Mouse (Mus musculus) hindbrain, embryonic 10.5 days (tissue): ENCODE results near the gene Phactr4. TPM values are rescaled to one million over a fixed set of nuclear protein-coding genes. Genes with fewer than 3 reads are reported as not detected.

ENCODE experiments used
- DNase-seq: peaks from one replicate; pipeline ENCODE4 v3.0.0-alpha.2; 2017; ENCODE audit warnings: low spot score
- H3K27ac ChIP-seq: fragments of 300-500 bp; sonication (generic); 2 replicates; pipeline ENCODE4 v1.5.1; 2016; ENCODE audit warnings: mild to moderate bottlenecking, moderate library complexity
- H3K27me3 ChIP-seq: fragments of 300-500 bp; sonication (generic); 2 replicates; pipeline ENCODE4 v1.6.1; 2016; ENCODE audit warnings: mild to moderate bottlenecking; ENCODE audit not compliant: poor library complexity, insufficient read depth, severe bottlenecking
- H3K36me3 ChIP-seq: fragments of 300-500 bp; sonication (generic); 2 replicates; pipeline ENCODE4 v1.6.1; 2016; ENCODE audit warnings: mild to moderate bottlenecking, moderate library complexity
- H3K4me1 ChIP-seq: fragments of 300-500 bp; sonication (generic); replicated peaks from 2 replicates; pipeline ENCODE4 v1.6.1; 2016; ENCODE audit warnings: mild to moderate bottlenecking
- H3K4me3 ChIP-seq: fragments of 300-500 bp; sonication (generic); 2 replicates; pipeline ENCODE4 v1.5.1; 2016; ENCODE audit warnings: mild to moderate bottlenecking, moderate library complexity
- H3K9me3 ChIP-seq: fragments of 300-500 bp; sonication (generic); 2 replicates; pipeline ENCODE4 v1.6.1; 2016; ENCODE audit warnings: mild to moderate bottlenecking, moderate library complexity
- WGBS: fragments of 180-500 bp; shearing (Covaris S2); methylation state at CpG from one replicate; pipeline ENCODE4 v1.1.7; 2016; 5-methylcytosine and 5-hydroxymethylcytosine counted together
- polyA plus RNA-seq: library from polyadenylated mRNA; unstranded; fragments of >200 nt; fragmentation: Nextera tagmentation; extraction: Ambion mirVana; gene quantifications from 2 replicates; pipeline ENCODE4 v1.2.1, GENCODE M21; 2016

Phactr4 gene
- polyA plus RNA-seq, 1 experiment from 2014 or later, result 25.5 TPM

- Histone ChIP-seq H3K4me1 (peaks cover 16% of the 10 kb centered on the region), H3K4me3 (peak within 1 kb of the TSS; percentile 80), H3K27me3 (no peaks in the 10 kb centered on the region), H3K9me3 (no peaks in the 10 kb centered on the region), H3K36me3 (peaks cover 53% of the 10 kb centered on the region), H3K27ac (peak within 1 kb of the TSS; percentile 91)
- peak; percentile 92 for DNase-seq
- 0% methylated on average over 31 of the region's 31 CpGs for WGBS
Observed at GRCm38 (mm10) chr4:132353481-132353885, 68.8 kb downstream of the Phactr4 start, which contains the start of gene Rcc1. Gene Rcc1, minus strand, starts transcription at chr4:132353605.

DNA sequence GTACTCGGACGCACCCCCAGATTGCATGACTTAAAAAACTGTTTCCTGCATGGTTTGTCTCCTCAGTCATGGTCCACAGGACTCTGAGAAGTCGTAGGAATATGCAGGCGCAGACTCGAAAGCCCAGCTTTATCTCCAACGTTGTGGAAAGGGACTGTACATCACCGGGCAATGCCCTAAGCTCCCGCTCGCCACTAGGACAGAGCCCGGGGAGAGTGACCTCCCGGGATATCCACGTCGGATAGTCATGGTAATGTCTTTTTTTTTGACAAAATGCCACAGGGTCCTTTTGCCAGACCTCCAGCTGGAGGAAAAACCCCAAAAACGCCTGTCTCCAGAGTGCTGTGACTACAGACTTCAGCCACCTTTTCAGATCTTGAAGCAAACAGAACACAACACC, 69.5 kb downstream of the Phactr4 start:
- DNase-seq, result peak; percentile 21
- H3K27me3 ChIP-seq, result no peaks in the 10 kb centered on the region
- peak overlapping the region; percentile 80 for H3K4me3 ChIP-seq
- H3K9me3 ChIP-seq, result no peaks in the 10 kb centered on the region
- H3K36me3 ChIP-seq, result peaks cover 46% of the 10 kb centered on the region
- H3K4me1 ChIP-seq, result peaks cover 18% of the 10 kb centered on the region
- under 1% methylated on average over 14 of the region's 14 CpGs for WGBS
- peak overlapping the region; percentile 91 for H3K27ac ChIP-seq

GRCm38 (mm10) chr4:132351401-132351800, 70.9 kb downstream of the Phactr4 start:
- Histone ChIP-seq H3K36me3 (peaks cover 32% of the 10 kb centered on the region), H3K9me3 (no peaks in the 10 kb centered on the region), H3K4me1 (peaks cover 22% of the 10 kb centered on the region), H3K4me3 (peak overlapping the region; percentile 80), H3K27ac (no peak overlapping the region), H3K27me3 (no peaks in the 10 kb centered on the region)
- WGBS, result 40% methylated on average over 1 of the region's 1 CpGs
- DNase-seq, result no peak

- H3K4me3 ChIP-seq, result 0 out of 2 replicates have a peak overlapping the region, but pooled peaks have one; percentile 80
- no peak for DNase-seq
- WGBS, result 60% methylated on average over 3 of the region's 3 CpGs
Observed at GRCm38 (mm10) chr4:132350854-132351253, 71.4 kb downstream of the Phactr4 start.

DNA sequence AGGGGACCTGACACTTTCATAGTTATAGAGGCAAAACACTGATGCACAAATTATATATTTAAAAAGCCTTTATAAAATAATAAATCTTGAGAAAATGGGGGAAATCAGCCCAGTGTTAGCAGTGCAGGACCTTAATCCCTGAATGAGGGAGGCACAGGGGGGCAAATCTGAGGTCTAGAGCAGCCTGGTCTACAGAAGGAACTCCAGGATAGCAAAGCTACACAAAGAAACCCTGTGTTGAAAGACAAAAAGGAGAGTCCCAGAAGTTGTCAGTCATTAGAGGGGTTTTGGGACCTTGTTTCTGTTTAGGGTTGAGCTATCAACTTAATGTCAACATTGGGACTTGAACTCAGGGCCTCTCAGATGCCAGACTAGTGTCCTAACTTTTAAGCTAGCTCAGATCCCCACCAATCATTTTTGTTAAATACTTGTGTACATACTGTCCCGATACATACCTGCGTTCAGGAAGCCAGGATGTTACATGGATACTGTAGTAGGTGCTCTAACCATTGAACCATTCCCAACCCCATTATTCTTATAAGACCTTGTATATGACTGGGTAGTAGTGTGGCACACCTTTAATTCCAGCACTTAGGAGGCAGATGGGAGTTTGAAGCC, 72.1 kb downstream of the Phactr4 start:
- peaks cover 22% of the 10 kb centered on the region for H3K4me1 ChIP-seq
- H3K36me3 ChIP-seq, result peaks cover 27% of the 10 kb centered on the region; the same call in 1 of the 2 replicates
- WGBS, result 29% methylated on average over 2 of the region's 2 CpGs
- H3K4me3 ChIP-seq, result no peak overlapping the region
- no peak for DNase-seq
- no peaks in the 10 kb centered on the region for H3K27me3 ChIP-seq
- H3K9me3 ChIP-seq, result no peaks in the 10 kb centered on the region
- H3K27ac ChIP-seq, result no peak overlapping the region

More at GRCm38 (mm10) chr4:132350854-132351253, 71.4 kb downstream of the Phactr4 start:
- Histone ChIP-seq H3K27ac (no peak overlapping the region), H3K4me1 (peaks cover 22% of the 10 kb centered on the region), H3K27me3 (no peaks in the 10 kb centered on the region), H3K9me3 (no peaks in the 10 kb centered on the region), H3K36me3 (peaks cover 27% of the 10 kb centered on the region)

DNA sequence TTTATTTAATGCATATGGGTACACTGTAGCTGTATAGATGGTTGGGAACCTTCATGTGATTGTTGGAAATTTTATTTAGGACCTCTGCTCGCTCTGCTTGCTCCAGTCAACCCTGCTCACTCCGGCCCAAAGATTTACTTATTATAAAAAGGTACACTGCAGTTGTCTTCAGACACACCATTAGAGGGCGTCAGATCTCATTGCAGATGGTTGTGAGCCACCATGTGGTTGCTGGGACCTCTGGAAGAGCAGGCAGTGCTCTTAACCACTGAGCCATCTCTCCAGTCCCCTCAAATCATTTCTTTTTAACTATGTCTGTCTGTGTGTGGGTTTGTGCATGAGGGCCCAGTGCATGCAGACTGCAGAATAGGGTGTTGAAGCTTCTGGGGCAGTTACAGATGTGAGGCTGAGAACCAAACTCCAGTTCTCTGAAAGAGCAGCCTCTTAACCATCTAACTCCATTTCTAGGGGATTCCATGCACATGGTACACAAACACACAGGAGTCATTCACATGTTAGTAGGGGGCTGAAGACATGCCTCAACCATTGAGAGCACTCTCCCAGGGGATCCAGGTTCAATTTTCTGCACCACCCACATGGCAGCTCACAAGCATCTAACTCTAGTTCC, 72.7 kb downstream of the Phactr4 start:
- no peaks in the 10 kb centered on the region for H3K27me3 ChIP-seq
- H3K4me1 ChIP-seq, result peaks cover 26% of the 10 kb centered on the region
- H3K4me3 ChIP-seq, result no peak overlapping the region
- H3K9me3 ChIP-seq, result no peaks in the 10 kb centered on the region
- H3K36me3 ChIP-seq, result peaks cover 27% of the 10 kb centered on the region; the same call in 1 of the 2 replicates
- no peak overlapping the region for H3K27ac ChIP-seq
- no peak for DNase-seq
- 56% methylated on average over 3 of the region's 3 CpGs for WGBS

DNA sequence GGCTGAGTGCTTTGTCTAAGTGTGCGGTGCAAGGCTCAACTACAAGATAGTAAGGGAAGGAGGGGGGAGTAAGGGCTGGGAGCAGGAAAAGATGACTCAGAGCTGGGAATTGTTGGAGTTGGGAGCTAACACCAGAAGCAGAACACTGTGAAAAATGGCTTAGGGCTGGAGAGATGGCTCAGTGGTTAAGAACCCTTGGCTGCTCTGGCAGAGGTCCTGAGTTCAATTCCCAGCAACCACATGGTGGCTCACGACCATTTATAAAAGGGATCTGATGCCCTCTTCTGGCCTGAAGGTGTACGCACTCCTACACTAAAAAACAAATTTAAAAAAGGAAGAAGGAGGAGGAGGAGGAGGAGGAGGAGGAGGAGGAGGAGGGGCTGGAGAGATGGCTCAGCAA, 75.6 kb downstream of the Phactr4 start:
- 56% methylated on average over 3 of the region's 3 CpGs for WGBS
- Histone ChIP-seq H3K4me3 (no peak overlapping the region), H3K27me3 (no peaks in the 10 kb centered on the region), H3K27ac (no peak overlapping the region), H3K36me3 (peaks cover 36% of the 10 kb centered on the region), H3K4me1 (peaks cover 39% of the 10 kb centered on the region), H3K9me3 (no peaks in the 10 kb centered on the region)
- DNase-seq, result no peak

- H3K4me3 ChIP-seq, result no peak overlapping the region
- H3K27me3 ChIP-seq, result no peaks in the 10 kb centered on the region
- peaks cover 36% of the 10 kb centered on the region for H3K36me3 ChIP-seq
- no peak overlapping the region for H3K27ac ChIP-seq
- 87% methylated on average over 4 of the region's 4 CpGs for WGBS
- no peaks in the 10 kb centered on the region for H3K9me3 ChIP-seq
- H3K4me1 ChIP-seq, result peaks cover 35% of the 10 kb centered on the region
- DNase-seq, result no peak
Observed at GRCm38 (mm10) chr4:132346261-132346660, 76.0 kb downstream of the Phactr4 start.

- no peak for DNase-seq
- Histone ChIP-seq H3K27ac (peak overlapping the region; percentile 96), H3K36me3 (peaks cover 34% of the 10 kb centered on the region), H3K4me1 (peaks cover 35% of the 10 kb centered on the region), H3K4me3 (peak overlapping the region; percentile 97), H3K27me3 (no peaks in the 10 kb centered on the region), H3K9me3 (no peaks in the 10 kb centered on the region)
- WGBS, result 50% methylated on average over 5 of the region's 5 CpGs
Observed at GRCm38 (mm10) chr4:132345843-132346212, 76.5 kb downstream of the Phactr4 start.

DNA sequence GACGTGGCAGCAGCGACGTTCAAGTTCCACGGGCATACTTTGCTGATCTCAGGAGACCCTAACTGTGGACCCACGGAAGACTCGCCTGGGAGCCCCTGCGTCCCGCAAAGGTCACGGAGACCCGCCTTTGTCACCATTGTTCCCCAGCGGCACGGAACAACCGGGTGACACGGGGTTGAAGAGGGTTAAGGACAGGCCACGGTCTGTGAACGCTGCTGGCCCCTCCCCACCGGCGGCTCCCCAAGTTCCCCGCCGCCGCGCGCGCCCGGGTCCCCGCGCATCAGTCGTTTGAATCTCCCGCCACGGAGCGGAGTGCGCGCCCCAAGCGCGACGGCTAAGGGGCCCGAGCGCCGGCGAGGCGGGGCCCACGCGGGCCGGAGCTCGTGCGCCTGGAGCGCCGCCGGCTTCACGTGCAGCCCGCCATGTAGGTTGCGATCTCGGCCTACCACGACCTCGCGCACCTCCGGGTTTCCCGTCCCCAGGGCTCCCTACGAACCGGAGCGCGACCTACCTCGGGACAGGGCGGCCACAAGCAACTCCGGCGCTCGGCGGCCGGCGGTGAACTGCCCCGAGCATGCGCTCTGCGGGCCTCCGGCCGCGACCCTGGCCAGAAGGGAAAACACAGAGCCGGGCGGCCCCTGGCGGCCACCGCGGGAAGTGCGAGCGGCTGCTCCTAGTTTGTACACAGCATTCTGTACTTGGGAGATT, 77.0 kb downstream of the Phactr4 start:
- H3K4me3 ChIP-seq, result peak overlapping the region; percentile 97
- peaks cover 35% of the 10 kb centered on the region for H3K4me1 ChIP-seq
- peaks cover 34% of the 10 kb centered on the region for H3K36me3 ChIP-seq
- WGBS, result under 1% methylated on average over 83 of the region's 83 CpGs
- no peaks in the 10 kb centered on the region for H3K9me3 ChIP-seq
- DNase-seq, result peak; percentile 96
- H3K27ac ChIP-seq, result peak overlapping the region; percentile 96
- no peaks in the 10 kb centered on the region for H3K27me3 ChIP-seq

DNA sequence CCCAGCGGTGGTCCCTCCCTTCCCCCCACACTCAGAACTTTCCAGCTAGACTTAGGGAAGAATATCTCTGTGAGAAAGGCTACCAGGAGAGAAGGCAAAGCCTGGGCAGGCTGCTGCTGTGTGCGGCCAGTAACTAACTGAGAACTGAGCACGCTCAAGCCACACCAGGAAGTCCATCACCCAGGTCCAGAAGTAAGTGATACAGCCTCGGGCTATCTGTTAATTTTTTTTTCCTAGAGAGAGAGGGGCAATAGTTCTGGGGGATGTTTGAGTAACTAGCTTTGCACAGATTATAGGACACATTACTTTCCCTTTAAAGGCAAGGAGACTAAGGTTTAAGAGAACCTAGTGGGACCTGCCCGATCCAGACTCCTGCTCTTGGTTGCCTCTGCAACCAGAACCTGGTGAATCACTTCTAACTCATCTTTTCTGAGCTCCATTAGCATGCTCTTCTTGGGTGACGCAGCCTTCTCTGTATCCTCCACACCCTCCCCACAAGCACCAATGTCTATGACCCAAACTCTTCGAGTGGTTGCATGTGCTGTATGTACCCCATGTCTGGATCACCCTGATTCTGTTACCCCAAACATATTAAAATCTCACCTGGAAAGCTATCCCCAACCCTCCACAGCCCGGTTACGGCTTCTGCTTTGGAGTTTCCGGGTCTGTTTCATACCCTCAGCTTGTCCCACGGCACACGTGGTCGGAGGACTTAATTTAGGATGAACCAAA, 77.7 kb downstream of the Phactr4 start:
- H3K27ac ChIP-seq, result peak overlapping the region; percentile 96
- no peaks in the 10 kb centered on the region for H3K9me3 ChIP-seq
- no peaks in the 10 kb centered on the region for H3K27me3 ChIP-seq
- DNase-seq, result peak; percentile 53
- 12% methylated on average over 13 of the region's 13 CpGs for WGBS
- H3K4me3 ChIP-seq, result peak overlapping the region; percentile 97
- peaks cover 35% of the 10 kb centered on the region for H3K4me1 ChIP-seq
- peaks cover 37% of the 10 kb centered on the region for H3K36me3 ChIP-seq

DNA sequence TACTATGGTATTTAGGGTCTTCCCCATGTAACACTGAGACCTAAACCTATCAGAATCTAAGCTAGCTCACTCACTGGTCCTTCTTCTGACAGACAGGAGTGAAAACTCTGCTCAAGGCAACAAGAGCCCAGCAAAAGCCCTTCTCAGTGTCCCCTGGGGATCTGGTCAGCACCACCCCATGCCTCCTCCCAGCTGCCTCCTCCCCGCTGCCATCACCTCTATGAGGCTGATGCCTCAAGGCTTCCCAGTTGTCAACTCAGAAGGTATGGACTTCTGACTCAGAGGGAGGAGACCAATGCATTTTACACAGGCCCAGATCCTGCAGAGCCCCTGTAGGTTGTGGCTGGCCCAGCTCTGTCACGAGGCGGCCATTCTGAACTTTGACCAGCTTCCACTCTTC, 80.8 kb downstream of the Phactr4 start:
- no peak for DNase-seq
- peaks cover 29% of the 10 kb centered on the region for H3K4me1 ChIP-seq
- H3K27me3 ChIP-seq, result no peaks in the 10 kb centered on the region
- peaks cover 64% of the 10 kb centered on the region for H3K36me3 ChIP-seq
- WGBS, result 78% methylated on average over 3 of the region's 3 CpGs
- no peak overlapping the region for H3K27ac ChIP-seq
- no peak overlapping the region for H3K4me3 ChIP-seq
- no peaks in the 10 kb centered on the region for H3K9me3 ChIP-seq
